ENCODE assay signal across 13 mouse cellular contexts in the genomic region with DNA sequence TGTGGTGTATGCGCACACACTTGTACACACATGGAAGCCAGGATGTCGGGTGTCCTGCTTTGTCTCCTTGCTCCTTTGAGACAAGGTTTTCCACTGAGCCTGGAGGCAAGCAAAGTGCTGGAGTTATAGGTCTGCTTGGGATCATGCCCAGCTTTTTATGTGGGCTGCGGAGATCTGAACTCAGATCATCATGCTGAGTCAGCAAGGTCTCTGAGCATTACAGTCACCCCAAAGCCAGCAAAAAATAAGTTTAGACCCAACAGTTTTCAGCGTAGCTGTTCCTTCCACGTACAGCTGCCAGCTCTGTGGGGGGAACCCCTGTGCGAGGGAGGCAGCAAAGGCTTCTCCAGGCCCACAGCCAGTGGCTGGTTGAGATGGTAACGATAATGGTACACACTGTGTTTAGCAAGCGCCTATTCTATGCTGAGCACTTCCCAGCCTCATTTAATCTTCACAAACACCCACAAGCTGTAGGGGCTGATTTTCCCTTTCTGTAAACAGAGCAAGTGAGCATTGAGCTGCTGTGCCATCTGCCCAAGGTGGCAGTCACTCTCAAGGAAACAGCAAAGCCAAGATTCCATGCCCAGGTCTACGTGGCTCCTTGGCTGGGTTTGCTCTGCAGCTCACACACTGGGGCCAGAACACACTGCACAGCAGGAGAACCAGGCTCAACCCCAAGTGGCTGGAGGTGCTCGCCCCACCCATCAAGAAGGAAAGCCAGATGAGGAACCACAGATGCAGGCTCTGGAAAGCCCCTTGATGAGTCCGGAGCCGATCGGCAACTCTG. TPM values are rescaled to one million over a fixed set of nuclear protein-coding genes. Genes with fewer than 3 reads are reported as not detected.
DNase-seq lines count a peak whose midpoint lies in the region; ATAC-seq and TF ChIP-seq lines count a peak whose summit lies in the region.
"Had no signal": no experiment of that assay in that cellular context is flagged by ENCODE, and none has a peak within 500 bp of the region (broad histone marks: within the 10 kb centered on the region; RNA-seq: fewer than 3 reads in every experiment).

No protein-coding gene starts in this region.

- no peak for ATAC-seq in lung, embryonic 14.5 days (ENCODE audit: insufficient read depth)
- ATAC-seq in common myeloid progenitor, adult 5-6 weeks (replicated peaks; ENCODE audit: low read depth, poor library complexity, severe bottlenecking) = peak; percentile 56; the same call in 1 of the 2 replicates
- ATAC-seq in neural tube, embryonic 15.5 days (ENCODE audit: low FRiP score) = no peak

- no peaks in the 10 kb centered on the region for H3K9me3 ChIP-seq in lung, embryonic 14.5 days (ENCODE audit: low read depth, low read length)
- H3K9me3 ChIP-seq in neural tube, embryonic 15.5 days (replicated peaks) = no peaks in the 10 kb centered on the region
- H3K9me3 ChIP-seq: G1E; heart, embryonic 15.5 days had no signal

- peak overlapping the region; percentile 2; the same call in 1 of the 2 replicates for H3K27ac ChIP-seq in lung, embryonic 14.5 days (ENCODE audit: low read depth)
- peak overlapping the region; percentile 88 for H3K27ac ChIP-seq in neural tube, embryonic 15.5 days (replicated peaks)
- H3K27ac ChIP-seq: heart, embryonic 15.5 days had no signal

- H3K9ac ChIP-seq in lung, embryonic 14.5 days = no peak overlapping the region
- no peak overlapping the region for H3K9ac ChIP-seq in neural tube, embryonic 15.5 days (replicated peaks)
- H3K9ac ChIP-seq: heart, embryonic 15.5 days had no signal

- no peak overlapping the region for H3K4me2 ChIP-seq in lung, embryonic 14.5 days
- H3K4me2 ChIP-seq in neural tube, embryonic 15.5 days = 0 out of 2 replicates have a peak overlapping the region, but pooled peaks have one; percentile 1
- H3K4me2 ChIP-seq: heart, embryonic 15.5 days had no signal

- peaks cover 69% of the 10 kb centered on the region for H3K36me3 ChIP-seq in lung, embryonic 14.5 days (ENCODE audit: insufficient read depth)
- H3K36me3 ChIP-seq in neural tube, embryonic 15.5 days = peaks cover 45% of the 10 kb centered on the region
- H3K36me3 ChIP-seq: G1E had no signal

- no peaks in the 10 kb centered on the region for H3K27me3 ChIP-seq in lung, embryonic 14.5 days (ENCODE audit: insufficient read depth, low read length)
- no peaks in the 10 kb centered on the region for H3K27me3 ChIP-seq in neural tube, embryonic 15.5 days (replicated peaks)
- H3K27me3 ChIP-seq: heart, embryonic 15.5 days had no signal

- TF ChIP-seq CTCF in lung, embryonic 14.5 days (IDR thresholded peaks at IDR 0.05; ENCODE audit: low read depth) = no peak

- no peaks in the 10 kb centered on the region for H3K4me1 ChIP-seq in lung, embryonic 14.5 days (ENCODE audit: insufficient read depth)
- H3K4me1 ChIP-seq in neural tube, embryonic 15.5 days = peaks cover 48% of the 10 kb centered on the region

- DNase-seq in lung, embryonic 14.5 days = no peak
- DNase-seq in lung, adult 18-20 months = no peak
- DNase-seq in layer of hippocampus, adult 8-10 months (ENCODE audit: low spot score in 2 of 2) = peak; percentile 76 to 82
- DNase-seq in adrenal gland, postnatal 10 days = no peak
- no peak for DNase-seq in thymus, postnatal 10 days (ENCODE audit: low spot score in 2 of 2)
- no peak for DNase-seq in spleen, postnatal 4 days (ENCODE audit: low spot score in 2 of 2)

- 81% methylated on average over 13 of the region's 13 CpGs for WGBS in lung, embryonic 14.5 days
- 70% methylated on average over 13 of the region's 13 CpGs for WGBS in neural tube, embryonic 15.5 days

- H3K4me3 ChIP-seq in lung, embryonic 14.5 days (ENCODE audit: low read depth, low read length) = no peak overlapping the region
- no peak overlapping the region for H3K4me3 ChIP-seq in neural tube, embryonic 15.5 days (replicated peaks)
- H3K4me3 ChIP-seq: heart, embryonic 15.5 days had no signal

RNA-seq across cellular contexts. Expression of a gene that starts 30.5 kb away (rescaled TPM):
- 8.6 and 8.9 TPM in 2 replicates for polyA plus RNA-seq in lung, embryonic 14.5 days (2014; fragmentation: Nextera tagmentation; extraction: Ambion mirVana)
- total RNA-seq in common myeloid progenitor, adult 5-6 weeks (2017) = 5.6 and 7.0 TPM in 2 replicates
- total RNA-seq in layer of hippocampus, adult 8-10 months (2022) = 10 to 100 TPM; 30.9 to 38.3 (median 34.4) TPM
- 3.3 and 4.9 TPM in 2 replicates for polyA plus RNA-seq in neural tube, embryonic 15.5 days (2015; fragmentation: Nextera tagmentation; extraction: Ambion mirVana)
- total RNA-seq in adrenal gland, postnatal 10 days (2021) = 10 to 100 TPM; 30.3 to 35.9 TPM

RNA-seq across cellular contexts. Expression of a gene that starts 38.3 kb away (rescaled TPM):
- not detected in 2 replicates for polyA plus RNA-seq in lung, embryonic 14.5 days (2014; fragmentation: Nextera tagmentation; extraction: Ambion mirVana)
- not detected in 2 replicates for total RNA-seq in common myeloid progenitor, adult 5-6 weeks (2017)
- total RNA-seq in layer of hippocampus, adult 8-10 months (2022) = not detected
- 0.43 TPM in 1 of 2 replicates, not detected in the other for polyA plus RNA-seq in neural tube, embryonic 15.5 days (2015; fragmentation: Nextera tagmentation; extraction: Ambion mirVana)
- not detected for total RNA-seq in adrenal gland, postnatal 10 days (2021)
- total RNA-seq: G1E; left cerebral cortex, postnatal 10 days had no signal
- polyA plus RNA-seq: cortical plate, adult 2 months; G1E; heart, embryonic 15.5 days; neural tube, embryonic 11.5 days had no signal

RNA-seq across cellular contexts. Expression of a gene that starts 41.6 kb away (rescaled TPM):
- polyA plus RNA-seq in lung, embryonic 14.5 days (2014; fragmentation: Nextera tagmentation; extraction: Ambion mirVana) = 44.2 and 46.6 TPM in 2 replicates
- 29.0 and 42.4 TPM in 2 replicates for total RNA-seq in common myeloid progenitor, adult 5-6 weeks (2017)
- 1 to 10 TPM; 4.5 to 6.3 (median 5.3) TPM for total RNA-seq in layer of hippocampus, adult 8-10 months (2022)
- polyA plus RNA-seq in neural tube, embryonic 15.5 days (2015; fragmentation: Nextera tagmentation; extraction: Ambion mirVana) = 8.3 and 13.8 TPM in 2 replicates
- total RNA-seq in adrenal gland, postnatal 10 days (2021) = 10 to 100 TPM in 1 of 2 experiments, 1 to 10 TPM in 1; 9.2 to 12.8 TPM

RNA-seq across cellular contexts. Expression of a gene that starts 56.7 kb away (rescaled TPM):
- polyA plus RNA-seq in lung, embryonic 14.5 days (2014; fragmentation: Nextera tagmentation; extraction: Ambion mirVana) = 43.7 TPM in 2 replicates
- 41.5 and 42.7 TPM in 2 replicates for total RNA-seq in common myeloid progenitor, adult 5-6 weeks (2017)
- 100 to 1,000 TPM; 385 to 449 (median 420) TPM for total RNA-seq in layer of hippocampus, adult 8-10 months (2022)
- polyA plus RNA-seq in neural tube, embryonic 15.5 days (2015; fragmentation: Nextera tagmentation; extraction: Ambion mirVana) = 158 and 168 TPM in 2 replicates
- 10 to 100 TPM; 51.3 to 59.2 TPM for total RNA-seq in adrenal gland, postnatal 10 days (2021)

Comparison
In these comparisons a context has a peak if more than half of its experiments do, and no peak if none do; other contexts are left out.
1. DNase-seq: peak in layer of hippocampus, adult 8-10 months (2 of 2); none in lung, embryonic 14.5 days (single experiment), lung, adult 18-20 months (0 of 2), adrenal gland, postnatal 10 days (single experiment), thymus, postnatal 10 days (0 of 2) and spleen, postnatal 4 days (0 of 2).